Mouse (Mus musculus) forebrain, embryonic 10.5 days (tissue): ENCODE data around the gene Ngp. TPM values are rescaled to one million over a fixed set of nuclear protein-coding genes. Genes with fewer than 3 reads are reported as not detected.

Source experiments
- polyA plus RNA-seq: library from polyadenylated mRNA; unstranded; fragments of >200 nt; fragmentation: Nextera tagmentation; extraction: Ambion mirVana; gene quantifications from 2 replicates; pipeline ENCODE4 v1.2.1, GENCODE M21; 2016

Gene Ngp
- polyA plus RNA-seq, 1 experiment from 2014 or later: not detected

Other genes starting within 250 kb of the Ngp start
- gene Cspg5, start 176.0 kb upstream of the Ngp start, polyA plus RNA-seq: 5.4 and 6.3 TPM in 2 replicates
- gene Elp6, start 114.6 kb upstream of the Ngp start, polyA plus RNA-seq: 43.7 and 47.2 TPM in 2 replicates
- gene Scap, start 86.5 kb upstream of the Ngp start, polyA plus RNA-seq: 44.1 and 45.4 TPM in 2 replicates
- gene Ptpn23, start 11.5 kb upstream of the Ngp start, polyA plus RNA-seq: 15.1 and 15.2 TPM in 2 replicates
- 8.2 TPM in 2 replicates for gene Klhl18, start 56.9 kb downstream of the Ngp start, polyA plus RNA-seq
- gene Kif9, start 57.2 kb downstream of the Ngp start, polyA plus RNA-seq: 0.70 and 1.1 TPM in 2 replicates
- 35.3 and 38.0 TPM in 2 replicates for gene Setd2, start 112.8 kb downstream of the Ngp start, polyA plus RNA-seq
- 36.3 and 36.4 TPM in 2 replicates for gene Nradd, start 204.7 kb downstream of the Ngp start, polyA plus RNA-seq
- 1.4 and 2.0 TPM in 2 replicates for gene Nbeal2, start 234.4 kb downstream of the Ngp start, polyA plus RNA-seq
- 178 and 183 TPM in 2 replicates for gene Ccdc12, start 236.8 kb downstream of the Ngp start, polyA plus RNA-seq